Mouse (Mus musculus) stomach, postnatal 0 days (tissue): ENCODE measurements at regions not wholly inside any gene's neighbourhood (a gene's known extent, or its start where the extent isn't known, plus 50 kb on each side); places are given as distances from the start of the nearest gene placed in this dataset.

ENCODE experiments used
- ATAC-seq: fragments of 200-750 bp; cut with Nextera tagmentation; 2 replicates; pipeline ENCODE4 v1.8.0; 2017; ENCODE audit not compliant: low FRiP score, low TSS enrichment
- DNase-seq: peaks from one replicate; pipeline ENCODE4 v3.0.0-alpha.2; 2016; ENCODE audit warnings: low spot score
- H3K27ac ChIP-seq: fragments of 300-500 bp; sonication (generic); replicated peaks from 2 replicates; pipeline ENCODE4 v1.5.1; 2014; ENCODE audit warnings: mild to moderate bottlenecking, control low read depth
- H3K27me3 ChIP-seq: fragments of 300-500 bp; sonication (generic); 2 replicates; pipeline ENCODE4 v1.6.1; 2014; ENCODE audit warnings: low read length; ENCODE audit not compliant: control insufficient read depth, insufficient read depth
- H3K36me3 ChIP-seq: fragments of 300-500 bp; sonication (generic); 2 replicates; pipeline ENCODE4 v1.6.1; 2014; ENCODE audit warnings: low read length, mixed read lengths; ENCODE audit not compliant: control insufficient read depth, insufficient read depth
- H3K4me1 ChIP-seq: fragments of 300-500 bp; sonication (generic); replicated peaks from 2 replicates; pipeline ENCODE4 v1.6.1; 2014; ENCODE audit warnings: antibody characterized with exemption; ENCODE audit not compliant: control insufficient read depth, insufficient read depth
- H3K4me2 ChIP-seq: fragments of 300-500 bp; sonication (generic); replicated peaks from 2 replicates; pipeline ENCODE4 v1.6.1; 2014; ENCODE audit warnings: low read depth, mild to moderate bottlenecking, control low read depth, moderate library complexity
- H3K4me3 ChIP-seq: fragments of 300-500 bp; sonication (generic); 2 replicates; pipeline ENCODE4 v1.5.1; 2014; ENCODE audit warnings: low read depth, low read length, control low read depth
- H3K9ac ChIP-seq: fragments of 300-500 bp; sonication (generic); 2 replicates; pipeline ENCODE4 v1.6.1; 2014; ENCODE audit warnings: mild to moderate bottlenecking, low read length, control low read depth, mixed read lengths
- H3K9me3 ChIP-seq: fragments of 300-500 bp; sonication (generic); 2 replicates; pipeline ENCODE4 v1.6.1; 2016; ENCODE audit warnings: low read length; ENCODE audit not compliant: control insufficient read depth
- CTCF ChIP-seq: IDR thresholded peaks from 2 replicates; pipeline ENCODE4 v1.5.1; 2016; ENCODE audit warnings: antibody characterized with exemption, low read depth, mild to moderate bottlenecking, moderate library complexity
- EP300 ChIP-seq: optimal IDR thresholded peaks from 2 replicates; pipeline ENCODE3; 2016; ENCODE audit warnings: antibody characterized with exemption
- WGBS: fragments of 180-500 bp; shearing (Covaris S2); extraction: QIAGEN DNeasy Blood & Tissue Kit; methylation state at CpG from one replicate; pipeline ENCODE4 v1.1.7; 2014; 5-methylcytosine and 5-hydroxymethylcytosine counted together

DNA sequence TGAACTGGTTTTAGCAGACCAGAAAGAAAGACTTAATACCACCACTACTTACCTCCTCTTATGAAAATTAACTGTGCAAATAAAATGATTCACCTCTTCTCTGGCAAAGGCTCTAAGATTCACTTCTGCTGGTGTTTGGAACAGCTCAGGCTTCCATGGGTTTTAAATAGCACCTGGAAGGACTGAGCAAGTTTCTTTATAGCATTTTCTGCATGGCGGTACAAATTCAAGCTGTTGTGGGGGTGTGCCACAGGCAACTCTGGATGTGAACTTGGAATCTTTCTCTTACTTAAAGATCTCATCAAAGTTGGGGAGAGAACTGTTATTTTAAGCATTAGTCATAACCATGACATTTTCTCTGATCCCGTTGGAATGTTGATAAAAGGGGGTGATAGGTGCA is 350.1 kb upstream of the Cd180 start:
- DNase-seq (no peak), ATAC-seq (no peak)
- Histone ChIP-seq H3K4me3 (no peak overlapping the region), H3K27me3 (no peaks in the 10 kb centered on the region), H3K4me1 (no peaks in the 10 kb centered on the region), H3K4me2 (no peak overlapping the region), H3K36me3 (no peaks in the 10 kb centered on the region), H3K9ac (no peak overlapping the region), H3K9me3 (no peaks in the 10 kb centered on the region), H3K27ac (no peak overlapping the region)
- no peak for TF ChIP-seq CTCF
- TF ChIP-seq EP300, result no peak
- WGBS, result 68% methylated on average over 2 of the region's 2 CpGs

DNA sequence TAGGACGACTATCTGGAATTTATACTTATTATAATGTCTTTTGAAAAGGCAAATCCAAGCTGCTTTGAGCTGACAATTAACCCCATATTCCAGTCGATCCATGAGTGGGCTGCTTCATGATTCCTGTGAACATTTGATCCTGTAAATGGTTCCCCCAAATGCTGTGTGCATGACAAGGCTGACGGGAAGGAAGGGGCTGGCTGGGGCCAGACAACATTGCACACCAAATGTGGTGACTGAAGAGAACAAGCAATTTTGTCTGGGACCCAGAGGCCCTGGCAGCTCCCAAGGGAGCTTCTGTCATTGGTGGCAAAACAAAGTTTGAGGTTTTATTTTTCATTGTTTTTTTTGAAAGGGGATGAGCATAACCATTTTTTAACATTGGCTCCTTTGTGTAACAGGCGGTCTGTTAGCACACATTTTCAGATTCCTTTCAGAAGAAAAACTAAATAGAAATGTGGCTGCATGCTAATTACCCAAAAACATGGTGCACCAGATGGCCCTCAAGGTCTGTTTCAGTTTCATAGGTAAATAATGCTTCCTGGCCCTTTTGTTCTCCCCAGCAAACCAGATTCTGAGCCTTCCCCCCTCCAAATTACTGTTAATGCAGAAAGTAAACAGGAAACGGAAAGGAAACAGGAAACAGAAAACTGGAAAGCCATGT is 348.6 kb upstream of the Cd180 start:
- no peak overlapping the region for H3K4me3 ChIP-seq
- ATAC-seq (no peak), DNase-seq (no peak)
- H3K4me1 ChIP-seq, result no peaks in the 10 kb centered on the region
- H3K9ac ChIP-seq, result no peak overlapping the region
- WGBS, result 74% methylated on average over 5 of the region's 5 CpGs
- H3K36me3 ChIP-seq, result no peaks in the 10 kb centered on the region
- TF ChIP-seq EP300 (no peak), CTCF (no peak)
- H3K27ac ChIP-seq, result no peak overlapping the region
- no peaks in the 10 kb centered on the region for H3K9me3 ChIP-seq
- no peaks in the 10 kb centered on the region for H3K27me3 ChIP-seq
- no peak overlapping the region for H3K4me2 ChIP-seq

DNA sequence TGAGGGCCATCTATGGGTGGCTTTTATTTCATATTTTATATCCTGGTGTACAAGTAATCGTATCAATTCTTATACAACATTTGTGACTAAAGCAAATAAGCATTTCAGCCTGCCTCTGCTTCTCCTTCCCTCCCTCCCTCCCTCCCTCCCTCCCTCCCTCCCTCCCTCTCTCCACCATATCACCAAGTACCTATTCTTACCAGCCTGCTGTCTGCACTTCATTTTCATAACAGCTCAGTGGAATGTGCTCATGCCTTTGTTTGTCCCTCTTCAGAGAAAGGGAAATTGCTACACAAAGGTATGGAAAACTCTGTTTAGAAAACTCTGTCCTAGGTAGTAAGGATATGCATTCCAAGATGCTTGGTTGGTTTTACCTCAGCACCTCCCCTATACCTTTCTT is 343.9 kb upstream of the Cd180 start:
- no peaks in the 10 kb centered on the region for H3K27me3 ChIP-seq
- H3K36me3 ChIP-seq, result no peaks in the 10 kb centered on the region
- H3K4me3 ChIP-seq, result no peak overlapping the region
- H3K4me1 ChIP-seq, result no peaks in the 10 kb centered on the region
- no peak overlapping the region for H3K27ac ChIP-seq
- WGBS, result 90% methylated on average over 1 of the region's 1 CpGs
- no peak for ATAC-seq
- DNase-seq, result no peak
- no peaks in the 10 kb centered on the region for H3K9me3 ChIP-seq
- TF ChIP-seq CTCF, result no peak
- TF ChIP-seq EP300, result no peak
- H3K9ac ChIP-seq, result no peak overlapping the region
- H3K4me2 ChIP-seq, result no peak overlapping the region

DNA sequence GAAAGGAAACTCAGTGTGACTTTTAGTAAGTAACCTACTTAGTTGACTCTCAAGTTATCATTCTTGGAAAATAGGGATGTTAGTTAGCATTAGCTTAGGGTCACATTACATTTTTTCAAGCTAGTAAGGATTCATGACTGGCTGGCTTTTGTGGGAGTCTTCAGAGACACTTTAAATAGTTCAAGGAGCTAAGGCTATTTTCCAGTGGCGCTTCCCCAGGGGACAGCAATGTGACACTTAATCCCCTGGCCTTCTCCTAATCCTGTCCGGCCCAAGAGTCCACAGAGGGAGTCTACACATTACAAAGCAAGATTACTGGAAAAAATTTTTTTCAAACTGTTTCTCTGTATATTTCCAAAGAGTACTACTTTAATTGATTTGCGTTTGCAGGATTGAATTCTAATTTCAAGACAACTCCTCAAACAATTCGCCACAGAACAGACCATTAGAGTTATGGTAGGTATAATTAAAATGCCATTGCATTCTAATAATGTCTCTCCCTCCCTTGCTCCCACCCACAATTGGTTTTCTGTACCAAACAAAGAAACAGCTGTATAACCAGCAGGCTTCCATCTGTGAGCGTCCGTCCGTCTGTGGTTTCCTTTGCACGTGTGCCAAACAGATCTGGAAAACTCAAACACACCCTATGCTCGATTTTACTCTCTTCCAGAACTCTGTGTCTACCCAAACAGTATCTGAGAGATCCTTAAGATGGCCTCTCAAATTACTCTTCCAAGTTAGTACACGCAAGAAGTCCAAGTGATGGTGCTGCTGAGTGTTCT is 341.1 kb upstream of the Cd180 start:
- WGBS, result 57% methylated on average over 10 of the region's 10 CpGs
- DNase-seq, result no peak

DNA sequence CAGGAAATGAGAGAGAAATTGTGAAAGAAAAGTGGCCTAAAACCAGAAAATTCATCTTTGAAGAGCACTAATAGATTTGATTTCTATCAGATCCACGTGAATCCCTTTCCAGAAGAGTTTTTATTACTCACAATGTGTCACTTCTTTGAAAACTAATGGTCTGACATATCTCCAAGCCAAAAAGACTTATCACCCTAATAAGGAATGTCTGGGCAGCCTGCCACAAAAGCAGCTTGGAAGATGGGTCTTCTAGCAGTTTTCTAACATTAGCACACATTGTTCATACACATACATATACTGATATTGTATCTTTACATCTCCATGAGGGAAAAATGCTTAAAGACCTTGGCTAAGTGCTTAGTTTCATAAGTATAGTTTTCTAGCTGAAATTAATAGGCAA is 337.8 kb upstream of the Cd180 start:
- H3K4me1 ChIP-seq, result no peaks in the 10 kb centered on the region
- H3K36me3 ChIP-seq, result no peaks in the 10 kb centered on the region
- H3K9me3 ChIP-seq, result no peaks in the 10 kb centered on the region
- no peak overlapping the region for H3K4me2 ChIP-seq
- no peak overlapping the region for H3K27ac ChIP-seq
- no peak overlapping the region for H3K9ac ChIP-seq
- TF ChIP-seq EP300 (no peak), CTCF (no peak)
- no peak overlapping the region for H3K4me3 ChIP-seq
- WGBS, result 27% methylated on average over 1 of the region's 1 CpGs
- ATAC-seq (no peak), DNase-seq (peak; percentile 19)
- no peaks in the 10 kb centered on the region for H3K27me3 ChIP-seq

More for the DNA sequence above, 341.1 kb upstream of the Cd180 start:
- TF ChIP-seq CTCF (no peak), EP300 (no peak)
- Histone ChIP-seq H3K27ac (peak overlapping the region; percentile 19; the same call in 1 of the 2 replicates), H3K9ac (no peak overlapping the region), H3K4me2 (no peak overlapping the region), H3K9me3 (no peaks in the 10 kb centered on the region), H3K4me1 (no peaks in the 10 kb centered on the region), H3K27me3 (no peaks in the 10 kb centered on the region), H3K4me3 (no peak overlapping the region), H3K36me3 (no peaks in the 10 kb centered on the region)
- ATAC-seq, result no peak

DNA sequence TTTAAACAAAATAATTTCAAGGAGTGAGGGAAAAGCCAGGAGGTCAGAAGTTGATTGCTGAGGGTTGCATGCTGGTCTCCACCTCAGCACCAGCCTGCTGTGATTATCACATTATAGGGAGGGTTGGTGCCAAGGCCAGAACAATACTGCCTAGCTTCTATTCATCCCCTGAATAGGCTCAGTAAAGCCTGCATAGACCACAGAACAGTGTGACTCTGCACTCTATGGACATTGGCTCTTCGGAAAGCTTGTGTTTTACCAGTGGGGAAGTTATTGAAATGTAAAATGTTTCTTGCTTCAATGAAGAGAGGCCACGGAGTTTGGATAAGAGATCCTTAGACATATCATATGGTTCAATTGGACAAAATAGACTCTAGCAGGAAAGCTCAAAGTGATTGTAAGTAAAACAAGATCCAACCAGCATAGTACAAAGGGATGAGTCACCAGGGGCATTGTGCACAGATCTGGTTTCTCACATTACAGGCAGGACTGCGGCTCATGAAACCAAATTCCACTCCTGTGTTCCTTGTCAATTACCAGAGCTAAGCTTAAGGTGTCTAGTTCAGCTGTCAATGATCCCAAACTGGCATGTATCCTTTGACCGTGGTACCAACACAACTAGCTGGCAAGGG is 320.8 kb upstream of the Cd180 start:
- DNase-seq (no peak), ATAC-seq (no peak)
- Histone ChIP-seq H3K4me2 (no peak overlapping the region), H3K27me3 (no peaks in the 10 kb centered on the region), H3K4me3 (no peak overlapping the region), H3K27ac (no peak overlapping the region), H3K9me3 (no peaks in the 10 kb centered on the region), H3K9ac (no peak overlapping the region), H3K4me1 (no peaks in the 10 kb centered on the region), H3K36me3 (no peaks in the 10 kb centered on the region)
- 74% methylated on average over 4 of the region's 4 CpGs for WGBS
- TF ChIP-seq CTCF (no peak), EP300 (no peak)
